Mouse (Mus musculus) ES-E14 (cell line): Measurements from ENCODE around the gene Mdga1. TPM values are rescaled to one million over a fixed set of nuclear protein-coding genes. Genes with fewer than 3 reads are reported as not detected.

Experiments
- DNase-seq: peaks from one replicate; pipeline ENCODE4 v3.0.0-alpha.2; 2013; ENCODE audit warnings: low read depth, low spot score
- H3K27ac ChIP-seq: 2 replicates; pipeline ENCODE4 v1.5.1; 2012; ENCODE audit warnings: low read depth, mild to moderate bottlenecking, low read length, moderate library complexity, mixed read lengths; ENCODE audit not compliant: poor library complexity, insufficient read depth, severe bottlenecking
- H3K36me3 ChIP-seq: 2 replicates; pipeline ENCODE4 v1.6.1; 2012; ENCODE audit warnings: mild to moderate bottlenecking, low read length, moderate library complexity, mixed read lengths; ENCODE audit not compliant: control insufficient read depth, poor library complexity, insufficient read depth, severe bottlenecking
- H3K4me1 ChIP-seq, 2 experiments: fragments of 150-350 bp in 1 of 2; sonication (generic) in 1 of 2; 2 replicates each; pipeline ENCODE4 v1.6.1; 2012; ENCODE audit warnings: low read length in 2 of 2, mild to moderate bottlenecking in 1 of 2, mixed read lengths in 1 of 2; ENCODE audit not compliant: control insufficient read depth in 2 of 2, insufficient read depth in 2 of 2, poor library complexity in 1 of 2
- H3K4me3 ChIP-seq, 2 experiments: fragments of 150-350 bp in 1 of 2; sonication (generic) in 1 of 2; 2 replicates each; pipeline ENCODE4 v1.5.1; 2012; ENCODE audit warnings: low read length in 2 of 2, low read depth in 1 of 2, mild to moderate bottlenecking in 1 of 2, mixed read lengths in 1 of 2; ENCODE audit not compliant: insufficient read depth in 1 of 2, poor library complexity in 1 of 2, severe bottlenecking in 1 of 2
- H3K9ac ChIP-seq: 2 replicates; pipeline ENCODE4 v1.6.1; 2012; ENCODE audit warnings: low read depth, mild to moderate bottlenecking, low read length, mixed read lengths; ENCODE audit not compliant: poor library complexity, insufficient read depth, severe bottlenecking
- H3K9me3 ChIP-seq: fragments of 150-350 bp; sonication (generic); 2 replicates; pipeline ENCODE4 v1.6.1; 2012; ENCODE audit warnings: low read depth, mild to moderate bottlenecking, low read length; ENCODE audit not compliant: control insufficient read depth, insufficient read depth
- CHD2 ChIP-seq: IDR thresholded peaks from 2 replicates; pipeline ENCODE4 v1.6.1; 2014; ENCODE audit warnings: mild to moderate bottlenecking, low read depth, low read length, inconsistent platforms
- HCFC1 ChIP-seq: IDR thresholded peaks from 2 replicates; pipeline ENCODE4 v1.6.1; 2012; ENCODE audit warnings: low read length, inconsistent platforms, borderline replicate concordance; ENCODE audit not compliant: insufficient read depth
- MAFK ChIP-seq: IDR thresholded peaks from 2 replicates; pipeline ENCODE4 v1.6.1; 2014; ENCODE audit warnings: mild to moderate bottlenecking, low read depth, low read length, inconsistent platforms; ENCODE audit not compliant: insufficient read depth
- ZC3H11A ChIP-seq: IDR thresholded peaks from 2 replicates; pipeline ENCODE4 v1.6.1; 2012; ENCODE audit warnings: low read depth, mild to moderate bottlenecking, inconsistent platforms, low read length, borderline replicate concordance
- ZNF384 ChIP-seq: IDR thresholded peaks from 2 replicates; pipeline ENCODE4 v1.6.1; 2012; ENCODE audit warnings: low read depth, low read length, inconsistent platforms
- in situ Hi-C, 2 experiments: fragments of 600-800 bp; cut with MboI; formaldehyde crosslinking; loops; one replicate each; pipeline ENCODE4 v1.15.1; 2025; ENCODE audit warnings: low sequenced_read_pairs in 2 of 2, inconsistent platforms in 1 of 2; ENCODE audit not compliant: unreplicated experiment in 2 of 2
- total RNA-seq: library from RNA; depleted of rRNA; stranded (reverse); fragments of 300-350 nt; gene quantifications from 2 replicates; pipeline ENCODE4 v1.2.3, GENCODE M21; 2012

The Mdga1 gene
- total RNA-seq, 1 experiment, result 7.1 TPM

DNA sequence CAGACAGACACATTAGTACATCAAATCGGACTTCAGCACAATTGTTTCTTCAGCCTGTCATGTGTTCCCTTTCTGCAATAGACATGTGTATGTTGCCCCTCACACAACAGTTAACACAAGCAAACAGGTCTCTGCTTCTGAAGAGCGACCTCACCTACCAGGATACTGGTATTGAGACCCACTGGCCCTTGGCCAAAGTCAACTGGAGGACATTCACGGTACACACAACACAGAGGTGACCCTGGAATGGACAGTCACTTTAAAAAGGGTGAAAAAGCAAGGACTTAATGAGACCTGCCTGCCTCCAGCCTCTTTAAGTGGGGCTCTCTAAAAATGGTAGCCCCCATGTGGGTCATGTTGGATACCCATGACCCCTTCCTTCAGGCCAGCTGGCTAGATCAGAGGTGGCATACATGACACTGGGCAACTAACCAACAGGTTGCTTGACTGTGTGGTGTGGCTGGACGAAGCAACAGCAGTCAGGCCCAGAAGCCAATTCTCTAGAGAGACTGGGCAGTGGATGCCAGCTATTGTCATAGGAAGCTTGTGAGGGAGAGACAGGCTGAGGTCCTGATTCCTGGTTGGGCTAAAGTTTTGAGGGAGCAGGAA is 145.3 kb downstream of the Mdga1 start:
- no peak overlapping the region for H3K27ac ChIP-seq
- no peak for DNase-seq
- TF ChIP-seq MAFK (no peak), HCFC1 (no peak), CHD2 (no peak), ZC3H11A (no peak), ZNF384 (no peak)
- no peak overlapping the region for H3K4me3 ChIP-seq
- in situ Hi-C loops, result no loop called here
- H3K4me1 ChIP-seq, result no peaks in the 10 kb centered on the region
- H3K9me3 ChIP-seq, result no peaks in the 10 kb centered on the region
- H3K9ac ChIP-seq, result no peak overlapping the region
- no peaks in the 10 kb centered on the region for H3K36me3 ChIP-seq

GRCm38 (mm10) chr17:29824208-29824509 is 145.7 kb downstream of the Mdga1 start:
- Histone ChIP-seq H3K9ac (no peak overlapping the region), H3K9me3 (no peaks in the 10 kb centered on the region), H3K4me1 (no peaks in the 10 kb centered on the region), H3K36me3 (no peaks in the 10 kb centered on the region), H3K27ac (no peak overlapping the region), H3K4me3 (no peak overlapping the region)
- DNase-seq, result no peak
- TF ChIP-seq HCFC1 (no peak), MAFK (no peak), ZNF384 (no peak), CHD2 (no peak), ZC3H11A (no peak)
- in situ Hi-C loops, result no loop called here

- no peaks in the 10 kb centered on the region for H3K4me1 ChIP-seq
Observed at GRCm38 (mm10) chr17:29823439-29824207, 146.3 kb downstream of the Mdga1 start.

GRCm38 (mm10) chr17:29819608-29820007 is 150.3 kb downstream of the Mdga1 start:
- Histone ChIP-seq H3K4me1 (peaks cover 2% of the 10 kb centered on the region in 2 experiments; a peak in 1 of 4 replicates), H3K4me3 (no peak overlapping the region), H3K9ac (no peak overlapping the region), H3K27ac (no peak overlapping the region), H3K36me3 (no peaks in the 10 kb centered on the region), H3K9me3 (no peaks in the 10 kb centered on the region)
- DNase-seq, result no peak
- TF ChIP-seq HCFC1, result no peak
- no peak for TF ChIP-seq ZC3H11A
- no peak for TF ChIP-seq ZNF384
- TF ChIP-seq CHD2, result no peak
- in situ Hi-C loops, result no loop called here

More at GRCm38 (mm10) chr17:29823439-29824207, 146.3 kb downstream of the Mdga1 start:
- H3K27ac ChIP-seq, result no peak overlapping the region
- in situ Hi-C loops, result no loop called here
- DNase-seq, result no peak
- no peak overlapping the region for H3K9ac ChIP-seq
- H3K9me3 ChIP-seq, result no peaks in the 10 kb centered on the region
- TF ChIP-seq MAFK, result no peak
- no peak for TF ChIP-seq ZC3H11A
- no peak for TF ChIP-seq CHD2
- TF ChIP-seq HCFC1, result no peak
- TF ChIP-seq ZNF384, result no peak
- no peaks in the 10 kb centered on the region for H3K36me3 ChIP-seq
- no peak overlapping the region for H3K4me3 ChIP-seq
